Mouse (Mus musculus): ENCODE measurements at regions not wholly inside any gene's neighbourhood (a gene's known extent, or its start where the extent isn't known, plus 50 kb on each side); places are given as distances from the start of the nearest gene placed in this dataset.

GRCm38 (mm10) chr16:5700731-5701255 lies 184.4 kb upstream of the Rbfox1 start:
- TF ChIP-seq CTCF (IDR thresholded peaks at IDR 0.05; ENCODE audit: control insufficient read depth, insufficient read depth, insufficient replicate concordance, low read depth, low read length) (no peak), POLR2A (IDR thresholded peaks at IDR 0.05; ENCODE audit: control insufficient read depth, low read depth, low read length) (no peak)

Measured in testis, adult 2 months (tissue).